Comparison of ENCODE assay signal across 11 mouse cellular contexts in genomic region chr2:73566162-73566561, GRCm38 (mm10). TPM values are rescaled to one million over a fixed set of nuclear protein-coding genes. Genes with fewer than 3 reads are reported as not detected.
DNase-seq lines count a peak whose midpoint lies in the region; ATAC-seq and TF ChIP-seq lines count a peak whose summit lies in the region.
"Had no signal": no experiment of that assay in that cellular context is flagged by ENCODE, and none has a peak within 500 bp of the region (broad histone marks: within the 10 kb centered on the region; RNA-seq: fewer than 3 reads in every experiment).

No protein-coding gene starts in this region.

- no peaks in the 10 kb centered on the region for H3K27me3 ChIP-seq in forebrain, embryonic 11.5 days (ENCODE audit: control insufficient read depth, insufficient read depth, low read length)
- 0 out of 2 replicates have a peak, but pooled peaks cover 3% of the 10 kb centered on the region for H3K27me3 ChIP-seq in forebrain, embryonic 15.5 days
- H3K27me3 ChIP-seq in liver, embryonic 14.5 days (ENCODE audit: control insufficient read depth, insufficient read depth, low read length) = no peaks in the 10 kb centered on the region
- no peaks in the 10 kb centered on the region for H3K27me3 ChIP-seq in thymus, adult 2 months (ENCODE audit: control insufficient read depth, insufficient read depth, low read length)
- no peaks in the 10 kb centered on the region for H3K27me3 ChIP-seq in hindbrain, embryonic 16.5 days (replicated peaks; ENCODE audit: control insufficient read depth, insufficient read depth, low read length)
- H3K27me3 ChIP-seq: heart, embryonic 15.5 days had no signal

- H3K36me3 ChIP-seq in forebrain, embryonic 11.5 days (ENCODE audit: control insufficient read depth, insufficient read depth, low read length) = no peaks in the 10 kb centered on the region
- no peaks in the 10 kb centered on the region for H3K36me3 ChIP-seq in forebrain, embryonic 15.5 days
- H3K36me3 ChIP-seq in liver, embryonic 14.5 days (replicated peaks; ENCODE audit: control insufficient read depth, insufficient read depth, low read depth) = no peaks in the 10 kb centered on the region
- no peaks in the 10 kb centered on the region for H3K36me3 ChIP-seq in thymus, adult 2 months (ENCODE audit: control insufficient read depth, insufficient read depth, low read length)
- H3K36me3 ChIP-seq in hindbrain, embryonic 16.5 days (ENCODE audit: control insufficient read depth, insufficient read depth, low read length) = no peaks in the 10 kb centered on the region
- H3K36me3 ChIP-seq: G1E; heart, embryonic 15.5 days had no signal

- no peaks in the 10 kb centered on the region for H3K9me3 ChIP-seq in forebrain, embryonic 11.5 days (ENCODE audit: control insufficient read depth, low read length)
- H3K9me3 ChIP-seq in forebrain, embryonic 15.5 days = no peaks in the 10 kb centered on the region
- no peaks in the 10 kb centered on the region for H3K9me3 ChIP-seq in liver, embryonic 14.5 days (ENCODE audit: control insufficient read depth, low read length)
- no peaks in the 10 kb centered on the region for H3K9me3 ChIP-seq in hindbrain, embryonic 16.5 days (ENCODE audit: control insufficient read depth, low read length)
- H3K9me3 ChIP-seq: G1E; heart, embryonic 15.5 days had no signal

- ATAC-seq in forebrain, embryonic 11.5 days (replicated peaks; ENCODE audit: low FRiP score) = no peak
- no peak for ATAC-seq in forebrain, embryonic 15.5 days (replicated peaks)
- ATAC-seq in liver, embryonic 14.5 days (ENCODE audit: insufficient read depth) = no peak
- no peak for ATAC-seq in hindbrain, embryonic 16.5 days

- TF ChIP-seq CTCF in liver, embryonic 14.5 days (IDR thresholded peaks at IDR 0.05; ENCODE audit: low read depth) = peak; percentile 77
- peak; percentile 49; the same call in 1 of the 2 replicates for TF ChIP-seq CTCF in thymus, adult 2 months (IDR thresholded peaks at IDR 0.05; ENCODE audit: borderline replicate concordance, control insufficient read depth, extremely low read depth, insufficient read depth, low read length, poor library complexity)

- no peak overlapping the region for H3K4me3 ChIP-seq in forebrain, embryonic 11.5 days (ENCODE audit: low read depth, low read length)
- no peak overlapping the region for H3K4me3 ChIP-seq in forebrain, embryonic 15.5 days
- no peak overlapping the region for H3K4me3 ChIP-seq in liver, embryonic 14.5 days (ENCODE audit: insufficient read depth in 1 of 2, low read depth in 2 of 2, low read length in 2 of 2)
- no peak overlapping the region for H3K4me3 ChIP-seq in thymus, adult 2 months (ENCODE audit: control insufficient read depth, insufficient read depth, low read length)
- H3K4me3 ChIP-seq in hindbrain, embryonic 16.5 days (ENCODE audit: low read length) = no peak overlapping the region
- H3K4me3 ChIP-seq: heart, embryonic 15.5 days had no signal

- no peak overlapping the region for H3K27ac ChIP-seq in forebrain, embryonic 11.5 days (ENCODE audit: low read depth, low read length)
- H3K27ac ChIP-seq in forebrain, embryonic 15.5 days (replicated peaks) = no peak overlapping the region
- no peak overlapping the region for H3K27ac ChIP-seq in liver, embryonic 14.5 days
- H3K27ac ChIP-seq in thymus, adult 2 months (ENCODE audit: control insufficient read depth, insufficient read depth, low read length) = no peak overlapping the region
- no peak overlapping the region for H3K27ac ChIP-seq in hindbrain, embryonic 16.5 days (ENCODE audit: low read depth, low read length)
- H3K27ac ChIP-seq: heart, embryonic 15.5 days; macrophage had no signal

- no peak for TF ChIP-seq POLR2A in thymus, adult 2 months (IDR thresholded peaks at IDR 0.05; ENCODE audit: control insufficient read depth, extremely low read depth, insufficient read depth, low read length, poor library complexity)

- DNase-seq in forebrain, embryonic 11.5 days (ENCODE audit: low spot score) = peak; percentile 71
- peak; percentile 61 to 66 for DNase-seq in right cerebral cortex, postnatal 10 days (ENCODE audit: low spot score in 2 of 2)
- DNase-seq in right cerebral cortex, postnatal 25 days = no peak
- DNase-seq in liver, embryonic 14.5 days (ENCODE audit: low read depth in 3 of 3, low spot score in 3 of 3) = peak in 1 of 3 experiments; percentile 17
- peak; percentile 36 for DNase-seq in thymus, adult 2 months
- DNase-seq in frontal cortex, postnatal 25 days (ENCODE audit: low spot score in 2 of 2) = no peak

- peaks cover 2% of the 10 kb centered on the region; the same call in 1 of the 2 replicates for H3K4me1 ChIP-seq in forebrain, embryonic 11.5 days (replicated peaks; ENCODE audit: control insufficient read depth, insufficient read depth, low read length)
- H3K4me1 ChIP-seq in forebrain, embryonic 15.5 days = peaks cover 9% of the 10 kb centered on the region; the same call in 1 of the 2 replicates
- H3K4me1 ChIP-seq in liver, embryonic 14.5 days (replicated peaks; ENCODE audit: control insufficient read depth in 2 of 2, insufficient read depth in 2 of 2, low read length in 1 of 2) = peaks cover 2 to 7% of the 10 kb centered on the region in 2 experiments; a peak in 2 of 4 replicates
- H3K4me1 ChIP-seq in thymus, adult 2 months (replicated peaks; ENCODE audit: control insufficient read depth, insufficient read depth, low read length) = peaks cover 3% of the 10 kb centered on the region; the same call in 1 of the 2 replicates
- peaks cover 7% of the 10 kb centered on the region for H3K4me1 ChIP-seq in hindbrain, embryonic 16.5 days (ENCODE audit: control insufficient read depth, insufficient read depth, low read depth, low read length)

- WGBS in forebrain, embryonic 11.5 days = 18% methylated on average over 7 of the region's 7 CpGs
- WGBS in forebrain, embryonic 15.5 days = 11% methylated on average over 7 of the region's 7 CpGs
- WGBS in liver, embryonic 14.5 days (ENCODE audit: insufficient replicate concordance) = 11% methylated on average over 7 of the region's 7 CpGs
- WGBS in thymus, adult 2 months = 37% methylated on average over 7 of the region's 7 CpGs
- 8% methylated on average over 7 of the region's 7 CpGs for WGBS in hindbrain, embryonic 16.5 days

- no peak for TF ChIP-seq EP300 in liver, embryonic 14.5 days (IDR thresholded peaks at IDR 0.05; ENCODE audit: low read depth)

- H3K9ac ChIP-seq in forebrain, embryonic 11.5 days (ENCODE audit: low read length) = no peak overlapping the region
- no peak overlapping the region for H3K9ac ChIP-seq in forebrain, embryonic 15.5 days (replicated peaks)
- H3K9ac ChIP-seq in liver, embryonic 14.5 days (replicated peaks) = no peak overlapping the region
- H3K9ac ChIP-seq in hindbrain, embryonic 16.5 days (ENCODE audit: low read depth, low read length) = no peak overlapping the region
- H3K9ac ChIP-seq: heart, embryonic 15.5 days had no signal

- H3K4me2 ChIP-seq in forebrain, embryonic 11.5 days (ENCODE audit: low read depth, low read length, severe bottlenecking) = no peak overlapping the region
- H3K4me2 ChIP-seq in forebrain, embryonic 15.5 days (replicated peaks) = no peak overlapping the region
- H3K4me2 ChIP-seq in liver, embryonic 14.5 days (ENCODE audit: low read depth) = no peak overlapping the region
- H3K4me2 ChIP-seq in hindbrain, embryonic 16.5 days (ENCODE audit: low read length) = no peak overlapping the region
- H3K4me2 ChIP-seq: heart, embryonic 15.5 days had no signal

RNA-seq across cellular contexts. Expression of gene Chrna1, which starts 14.0 kb away (rescaled TPM):
- 0.09 and 0.32 TPM in 2 replicates for polyA plus RNA-seq in forebrain, embryonic 11.5 days (2014; fragmentation: Nextera tagmentation; extraction: Ambion mirVana)
- polyA plus RNA-seq in forebrain, embryonic 15.5 days (2015; fragmentation: Nextera tagmentation; extraction: Ambion mirVana) = 0.11 TPM in 2 replicates
- polyA plus RNA-seq in liver, embryonic 14.5 days (2012; rRNA removed) = 0.01 TPM in 2 replicates
- 0.10 and 0.13 TPM in 2 replicates for polyA plus RNA-seq in liver, embryonic 14.5 days (2014; fragmentation: Nextera tagmentation; extraction: Ambion mirVana)
- polyA plus RNA-seq in thymus, adult 2 months (2012; rRNA removed) = 0.05 and 0.07 TPM in 2 replicates
- 0.20 and 0.87 TPM in 2 replicates for polyA plus RNA-seq in hindbrain, embryonic 16.5 days (2015; fragmentation: Nextera tagmentation; extraction: Ambion mirVana)
- polyA plus RNA-seq: G1E, macrophage had no signal

RNA-seq across cellular contexts. Expression of gene Wipf1, which starts 36.6 kb away (rescaled TPM):
- polyA plus RNA-seq in forebrain, embryonic 11.5 days (2014; fragmentation: Nextera tagmentation; extraction: Ambion mirVana) = 8.6 and 10.9 TPM in 2 replicates
- 1.9 and 2.1 TPM in 2 replicates for polyA plus RNA-seq in forebrain, embryonic 15.5 days (2015; fragmentation: Nextera tagmentation; extraction: Ambion mirVana)
- polyA plus RNA-seq in liver, embryonic 14.5 days (2012; rRNA removed) = 2.2 and 3.4 TPM in 2 replicates
- polyA plus RNA-seq in liver, embryonic 14.5 days (2014; fragmentation: Nextera tagmentation; extraction: Ambion mirVana) = 4.1 and 5.7 TPM in 2 replicates
- 56.6 and 68.0 TPM in 2 replicates for polyA plus RNA-seq in thymus, adult 2 months (2012; rRNA removed)
- polyA plus RNA-seq in hindbrain, embryonic 16.5 days (2015; fragmentation: Nextera tagmentation; extraction: Ambion mirVana) = 2.4 and 3.5 TPM in 2 replicates

Comparison
In these comparisons a context has a peak if more than half of its experiments do, and no peak if none do; other contexts are left out.
1. DNase-seq: peak in forebrain, embryonic 11.5 days (single experiment), right cerebral cortex, postnatal 10 days (2 of 2) and thymus, adult 2 months (single experiment); none in right cerebral cortex, postnatal 25 days (single experiment) and frontal cortex, postnatal 25 days (0 of 2).